Mouse (Mus musculus) thymus, postnatal 14 days (tissue): ENCODE data around the gene Plb1.

Source experiments
- DNase-seq: peaks from one replicate; pipeline ENCODE4 v3.0.0; 2021

Gene Plb1

DNA sequence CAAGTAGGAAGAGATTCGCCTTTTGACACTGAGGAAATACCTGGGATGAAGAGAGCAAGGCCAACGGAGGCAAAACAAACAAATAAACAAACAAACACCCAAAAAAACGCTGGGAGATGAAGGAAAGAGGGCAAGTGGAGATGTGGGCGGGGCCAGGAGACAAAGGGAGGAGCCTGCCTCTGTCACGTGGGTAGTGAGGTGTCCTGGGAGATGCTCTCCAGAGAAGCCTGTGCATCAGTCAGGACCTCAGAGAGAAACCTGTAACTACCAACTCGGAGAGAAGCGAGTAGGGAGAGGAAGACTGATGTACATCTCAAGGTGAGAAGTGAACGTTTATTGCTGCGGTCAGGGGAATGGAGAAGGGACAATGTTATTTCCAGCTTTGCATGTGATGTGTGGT is at the start of gene Plb1:
Gene Plb1 (plus strand): TSS at position 235 of the 400 bp plus-strand sequence.
- no peak for DNase-seq

DNA sequence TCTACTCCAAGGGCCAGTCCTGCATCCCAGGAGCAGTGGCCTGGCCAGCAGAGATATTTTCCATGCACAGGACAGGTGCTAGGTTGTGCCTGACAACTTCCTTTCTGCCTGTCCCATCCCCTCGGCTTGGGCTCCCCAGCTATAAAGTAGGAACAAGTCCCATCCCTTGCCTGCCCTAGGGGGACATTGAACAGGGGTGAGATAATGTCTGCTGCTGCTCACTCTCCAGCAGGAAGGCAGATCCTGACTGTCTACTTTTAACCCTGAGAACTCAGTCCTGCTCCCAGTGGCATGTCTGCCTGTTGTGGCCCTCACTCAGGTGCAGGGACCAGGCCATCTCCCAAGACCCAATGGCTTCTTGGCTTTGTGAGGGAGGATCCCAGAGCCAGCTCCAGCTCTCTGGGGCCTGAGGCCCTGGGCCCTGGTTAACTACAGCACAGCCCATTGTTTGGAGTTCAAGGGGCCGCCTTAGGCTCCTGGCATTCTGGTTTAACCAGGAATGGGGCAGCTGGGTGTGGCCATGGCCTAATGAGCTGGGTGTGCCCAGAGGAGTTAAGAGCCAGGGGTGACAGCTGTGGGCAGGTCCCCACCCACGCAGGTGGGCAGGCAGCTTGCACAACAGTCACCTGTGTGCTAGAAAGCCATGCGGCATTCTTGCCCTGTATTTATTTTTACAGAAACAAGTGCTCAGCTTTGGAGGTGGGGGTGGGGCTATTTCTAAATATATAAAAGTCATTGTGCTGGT is 49.5 kb upstream of the Plb1 start:
- DNase-seq = no peak

DNA sequence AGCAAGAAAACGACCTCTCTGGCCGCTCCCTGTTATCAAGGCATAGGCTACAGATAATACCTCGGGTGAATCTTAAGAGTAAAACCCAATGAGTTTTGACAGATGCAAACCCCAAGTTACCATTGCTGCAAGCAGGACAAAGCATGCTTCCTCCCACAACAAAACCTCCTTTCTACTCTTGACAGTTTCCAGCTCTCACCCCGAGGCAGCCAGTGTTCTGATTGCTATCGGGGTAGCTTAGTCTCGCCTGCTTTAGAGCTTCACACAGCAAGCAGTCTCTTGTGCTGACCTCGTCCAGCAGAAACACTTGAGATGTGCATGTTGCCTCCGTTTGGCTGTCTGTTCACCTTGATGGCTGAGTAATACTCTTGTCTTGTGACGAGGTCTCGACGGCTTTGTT is 44.8 kb upstream of the Plb1 start:
- DNase-seq = no peak

DNA sequence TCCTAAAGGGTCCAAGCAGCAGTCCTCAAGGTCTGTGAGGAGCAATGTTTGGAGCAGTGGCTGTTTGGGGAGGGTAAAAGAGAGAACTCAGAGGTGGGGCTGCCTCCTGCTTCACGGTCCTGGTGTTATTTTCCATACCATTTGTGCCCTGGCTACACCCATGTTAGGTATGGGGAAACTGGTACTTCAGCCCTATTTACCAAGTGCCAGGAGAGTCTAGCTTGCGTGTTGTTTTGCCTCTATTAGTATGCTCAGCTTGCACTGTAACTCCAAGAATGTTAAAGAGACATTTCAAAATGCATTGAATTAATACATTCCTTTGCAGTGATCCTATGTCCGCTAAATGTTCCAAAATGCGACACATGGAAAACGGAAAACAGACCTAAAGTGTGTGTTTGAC is 41.2 kb upstream of the Plb1 start:
- DNase-seq = no peak

DNA sequence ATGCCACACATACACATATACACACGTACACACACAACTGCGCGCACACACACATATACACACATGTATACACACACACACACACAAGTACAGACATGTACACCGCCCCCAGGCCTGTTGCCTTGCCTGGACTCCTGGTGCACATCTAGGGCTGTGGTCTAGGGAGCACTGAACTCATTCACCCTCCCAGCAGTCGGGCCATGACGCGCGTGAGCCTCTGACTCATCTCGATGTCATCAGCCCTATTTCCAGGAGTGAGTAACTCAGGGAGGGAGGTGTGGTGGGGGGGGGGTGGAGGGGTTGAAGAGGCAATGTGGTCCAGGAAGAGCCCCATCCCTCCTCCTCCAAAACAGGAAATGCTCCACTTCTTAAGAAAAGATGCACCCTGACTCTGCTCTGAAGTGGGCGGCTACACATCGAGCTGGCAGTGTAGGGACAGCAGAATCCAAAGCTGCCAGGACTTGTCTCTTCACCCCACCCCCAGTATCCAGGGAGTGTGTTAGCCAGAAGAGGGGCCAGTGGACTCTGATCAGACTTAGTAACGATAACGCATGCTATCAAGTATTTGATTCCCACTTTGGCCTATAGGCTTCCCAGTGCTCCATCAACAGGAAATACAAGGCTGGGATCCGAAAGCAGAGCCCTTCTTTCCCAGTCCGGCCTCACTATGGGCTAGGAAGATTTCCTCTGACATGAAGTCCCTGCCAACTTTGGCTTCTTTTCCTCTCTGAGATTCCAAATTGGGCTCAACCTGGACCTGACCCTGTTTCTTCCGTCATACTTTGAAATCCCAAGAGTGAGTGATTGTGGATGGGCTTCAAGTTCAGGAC is 40.3 kb upstream of the Plb1 start:
- DNase-seq = no peak

DNA sequence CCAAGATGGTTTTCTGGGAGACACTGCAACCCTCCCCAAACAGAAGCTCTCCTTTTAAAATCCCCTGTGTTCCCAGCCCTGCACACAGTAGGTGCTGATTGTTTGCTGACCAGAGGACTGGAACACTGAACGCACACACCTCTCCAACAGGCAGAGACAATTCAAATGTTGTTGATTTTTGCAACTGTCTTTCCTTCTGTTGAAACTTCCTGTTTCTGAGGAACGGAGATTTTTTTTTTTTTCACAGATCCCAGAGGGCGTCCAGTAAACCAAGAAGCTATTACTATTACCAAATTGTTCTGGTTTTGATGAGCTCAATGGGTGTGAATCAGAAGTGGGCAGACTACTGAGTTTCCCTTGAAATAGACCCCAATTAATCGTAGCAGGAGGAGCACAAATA is 38.3 kb upstream of the Plb1 start:
- DNase-seq = no peak

DNA sequence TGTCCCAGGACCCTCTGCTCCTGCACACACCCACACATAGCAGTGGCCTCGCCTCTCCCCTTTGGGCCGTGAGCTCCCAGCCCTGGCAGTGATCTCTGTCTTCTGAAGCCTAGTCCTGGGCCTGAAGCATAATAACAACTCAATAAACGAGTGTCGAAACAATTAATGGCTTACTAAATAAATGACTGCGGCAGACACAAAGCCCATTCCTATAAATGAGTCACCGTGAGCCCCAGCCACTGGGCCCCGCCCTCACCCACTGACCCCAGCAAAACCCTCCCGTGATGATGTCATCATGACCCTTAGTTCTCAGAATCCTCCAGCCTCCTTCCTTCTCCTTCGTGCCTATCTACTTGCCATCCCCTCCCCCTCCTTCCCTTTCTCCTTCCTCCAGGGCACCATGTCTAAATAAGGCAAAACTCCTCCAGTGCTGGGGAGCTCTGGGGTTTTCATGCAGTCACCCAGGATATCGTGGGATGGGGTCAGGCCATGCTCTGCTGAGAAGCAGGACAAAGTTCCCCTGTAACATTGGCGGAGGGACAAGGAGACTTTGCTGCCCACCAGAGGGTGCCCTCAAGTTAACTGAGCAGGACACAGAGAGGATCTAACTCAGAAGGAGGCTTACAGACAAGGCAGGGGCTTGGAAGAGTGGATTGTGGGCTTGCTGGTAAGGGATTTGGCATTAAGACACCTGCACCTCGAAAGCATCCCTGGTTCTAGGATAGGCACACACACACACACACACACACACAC is 36.5 kb upstream of the Plb1 start:
- no peak for DNase-seq

DNA sequence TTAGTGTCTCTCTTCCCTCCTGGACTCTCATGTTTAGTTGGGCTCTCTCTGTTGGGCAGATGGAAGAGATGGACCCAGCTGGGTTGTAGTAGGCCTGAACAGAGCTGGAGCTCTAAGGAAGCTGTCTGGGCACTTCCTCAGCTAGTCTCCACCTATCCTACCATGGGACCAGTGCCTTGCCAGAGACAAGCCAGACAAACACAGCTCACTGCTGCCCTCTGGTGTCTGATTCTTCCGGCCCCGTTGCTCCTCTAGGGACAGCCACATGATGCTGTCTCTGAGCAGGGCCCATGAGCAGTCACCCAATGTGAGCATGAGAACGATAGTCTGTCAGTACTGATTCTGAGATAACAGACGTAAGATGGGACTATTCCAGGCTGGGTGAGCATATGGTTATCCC is 34.8 kb upstream of the Plb1 start:
- peak; percentile 90 for DNase-seq

DNA sequence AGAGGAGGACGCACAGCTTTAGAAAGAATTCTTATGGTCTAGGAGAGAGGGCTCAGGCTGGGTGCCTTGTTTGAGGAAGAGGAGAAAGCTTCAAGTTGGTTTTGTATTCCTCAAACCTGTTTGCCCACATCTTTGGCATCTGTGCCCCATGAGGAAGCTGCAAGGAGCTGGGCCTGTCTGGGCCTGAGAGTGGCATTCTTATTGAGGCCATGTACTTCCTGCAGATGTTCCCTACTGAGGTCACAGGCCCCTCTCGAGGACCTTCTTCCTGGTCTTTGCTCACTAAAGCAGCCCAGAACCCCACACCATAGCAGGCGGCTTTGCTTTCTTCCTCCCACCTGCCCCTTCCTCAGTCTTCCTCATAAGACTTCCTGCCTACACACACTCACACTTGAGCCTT is 33.4 kb upstream of the Plb1 start:
- peak; percentile 40 for DNase-seq

DNA sequence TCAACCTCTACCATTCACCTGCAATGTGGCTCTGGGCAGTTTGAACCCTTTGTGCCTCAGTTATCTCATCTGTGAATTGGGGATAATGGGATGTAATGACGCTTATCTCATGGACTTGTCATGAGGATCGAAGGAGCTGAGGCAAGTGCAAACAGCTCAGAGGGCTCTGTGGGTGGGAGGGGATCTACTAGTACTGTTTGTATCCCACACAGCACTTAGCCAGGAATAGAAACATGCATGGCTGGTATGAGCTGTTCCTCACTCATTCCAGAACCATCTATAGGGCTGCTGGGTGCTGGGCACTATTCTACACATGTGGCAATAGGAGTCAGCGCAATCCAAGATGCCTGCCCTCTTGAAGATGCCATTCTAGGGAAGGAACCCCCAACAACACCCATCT is 32.9 kb upstream of the Plb1 start:
- DNase-seq = no peak

DNA sequence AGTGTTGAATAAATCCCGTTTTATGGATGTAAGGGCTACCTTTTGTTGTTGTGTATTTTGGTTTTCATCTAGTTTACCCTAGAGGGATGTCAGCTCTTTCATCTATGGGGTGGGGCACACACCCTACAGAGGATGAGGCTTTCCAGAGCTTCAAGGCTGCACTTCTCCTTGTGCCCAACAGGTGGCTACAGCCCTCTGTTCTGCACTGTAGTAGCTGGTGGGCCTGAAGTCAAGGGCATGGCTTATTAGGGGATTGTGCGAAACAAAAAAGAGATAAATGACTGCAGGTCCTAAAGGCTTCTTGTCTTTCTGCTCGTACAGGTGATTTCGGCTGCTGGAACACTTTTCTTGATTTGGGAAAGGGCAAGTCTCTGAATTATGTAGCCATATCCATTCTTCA is 27.9 kb upstream of the Plb1 start:
- DNase-seq = peak; percentile 37

DNA sequence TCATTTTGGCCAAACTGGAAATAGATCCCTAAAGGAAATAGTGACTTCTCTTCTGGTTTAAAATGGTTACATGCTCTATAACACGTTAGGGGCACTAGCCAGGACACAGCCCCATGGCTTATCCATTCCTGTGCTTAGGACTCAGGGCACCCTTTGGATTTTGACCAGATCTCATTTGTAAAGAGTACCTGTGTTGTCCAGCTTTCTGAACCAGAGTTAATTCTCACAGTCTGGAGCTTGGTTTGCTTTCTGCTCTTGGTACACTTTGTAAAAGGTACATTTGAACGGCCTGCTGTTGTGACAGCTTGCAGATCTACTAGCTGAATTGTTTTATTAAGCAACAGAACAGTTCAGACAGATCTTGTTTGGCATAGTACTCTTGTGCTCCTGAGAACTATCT is 25.8 kb upstream of the Plb1 start:
- DNase-seq = no peak

DNA sequence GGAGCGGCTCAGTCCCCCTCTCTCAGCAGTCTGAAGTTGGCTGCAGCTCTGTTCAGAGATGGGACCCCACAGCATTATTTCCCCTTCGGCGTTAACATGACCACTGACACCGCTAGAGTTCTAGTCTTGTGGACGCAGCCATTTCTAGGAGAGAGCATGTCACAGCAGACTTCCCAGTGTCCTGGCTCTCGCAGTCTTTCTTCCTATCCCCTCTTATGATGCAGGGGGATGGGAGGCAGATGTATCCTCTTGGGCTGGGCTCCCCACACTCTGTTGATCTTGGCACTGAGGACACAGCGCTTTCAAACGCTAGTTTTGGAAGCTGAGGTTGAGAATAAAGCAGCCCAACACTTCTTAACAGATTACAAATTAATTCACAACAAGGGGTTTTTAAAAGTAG is 24.0 kb upstream of the Plb1 start:
- DNase-seq = no peak

DNA sequence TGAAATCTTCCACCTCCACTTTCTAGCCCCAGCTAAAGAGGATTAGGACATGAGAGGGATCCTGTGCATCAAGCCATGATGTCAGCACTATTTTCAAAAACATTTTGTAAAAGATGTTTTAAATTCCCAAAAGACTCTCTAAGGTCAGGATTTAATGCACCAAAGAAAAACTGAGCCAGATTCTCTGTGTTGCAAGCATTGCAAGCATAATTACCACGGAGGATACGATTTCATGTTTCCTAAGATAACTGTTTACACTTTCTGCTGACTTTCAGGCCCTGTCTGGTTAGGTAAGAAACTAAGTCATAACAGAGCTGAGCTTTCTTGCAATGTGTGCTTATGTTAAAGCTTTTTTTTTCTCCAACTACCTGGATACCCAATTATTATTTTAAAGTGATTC is 21.5 kb upstream of the Plb1 start:
- no peak for DNase-seq

DNA sequence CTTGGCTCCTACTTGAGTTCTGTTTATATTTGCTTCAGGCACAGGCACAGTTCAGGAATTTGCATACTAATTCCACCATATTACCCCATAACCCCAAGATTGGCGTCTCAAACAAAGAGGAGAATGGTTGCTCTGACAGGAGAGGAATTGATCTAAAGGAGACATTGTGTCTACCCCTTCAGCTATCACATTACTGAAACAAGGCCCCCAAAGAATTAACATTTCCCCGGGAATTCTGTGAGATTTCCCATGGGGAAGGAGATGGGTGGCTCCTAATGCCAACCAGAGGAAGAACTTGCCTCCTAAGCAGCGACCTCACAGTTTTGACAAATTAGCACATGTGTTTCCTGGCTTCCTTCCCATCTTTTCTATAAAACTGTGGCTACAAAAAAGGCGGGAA is 18.8 kb upstream of the Plb1 start:
- DNase-seq = no peak

DNA sequence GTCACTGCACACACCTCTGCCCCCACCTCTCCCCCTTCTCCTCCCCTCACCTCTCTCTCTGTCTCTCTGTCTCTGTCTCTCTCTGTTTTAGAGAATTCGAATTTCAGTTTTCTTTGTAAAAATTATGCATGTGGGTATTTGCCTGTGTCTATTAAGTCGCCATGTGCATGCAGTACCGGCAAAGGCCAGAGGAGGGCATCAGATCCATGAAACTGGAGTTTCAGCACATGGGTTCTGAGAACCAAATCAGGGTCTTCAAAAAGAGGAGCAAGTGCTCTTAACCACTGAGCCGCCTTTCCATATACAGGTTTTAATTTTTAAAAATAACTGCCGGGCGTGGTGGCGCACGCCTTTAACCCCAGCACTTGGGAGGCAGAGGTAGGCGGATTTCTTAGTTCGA is 17.0 kb upstream of the Plb1 start:
- peak; percentile 68 for DNase-seq

DNA sequence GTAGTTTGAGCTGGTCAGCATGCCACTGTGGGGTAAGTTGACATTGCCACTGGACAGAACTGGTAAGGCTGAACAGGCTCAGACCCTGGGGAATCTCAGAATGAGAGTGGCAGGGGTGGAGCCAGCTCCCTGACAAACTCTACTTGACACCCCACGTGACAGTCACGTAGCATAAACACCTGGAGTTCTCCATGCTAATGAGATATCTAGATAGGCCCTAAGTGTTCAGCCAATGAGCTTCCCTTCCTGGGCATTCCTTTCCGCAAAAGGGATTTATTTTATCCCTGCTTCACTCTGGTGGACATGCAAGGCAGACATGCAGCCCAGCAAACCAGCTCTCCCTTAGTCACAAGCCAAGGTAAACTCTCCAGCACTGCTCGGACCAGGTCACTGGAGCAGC is 16.0 kb upstream of the Plb1 start:
- DNase-seq = no peak

DNA sequence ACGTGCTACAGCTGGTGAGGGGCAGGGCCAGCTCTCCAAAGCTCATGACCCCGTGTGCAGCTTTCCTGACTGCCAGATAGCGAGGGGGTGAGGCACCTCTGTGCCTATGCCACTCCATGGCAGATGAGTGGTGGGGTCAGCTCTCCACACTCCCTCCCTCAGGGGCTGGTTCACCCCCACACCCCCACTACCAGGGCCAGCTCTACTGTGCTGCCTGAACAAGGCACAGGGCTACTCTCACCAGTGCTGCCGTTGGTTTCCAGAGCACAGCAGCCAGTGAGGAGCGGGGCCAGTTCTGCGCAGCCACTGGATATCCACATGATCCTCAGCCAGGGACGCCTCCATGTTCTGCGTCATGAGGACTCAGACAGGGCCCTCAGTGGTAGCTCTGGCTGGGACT is 15.0 kb upstream of the Plb1 start:
- no peak for DNase-seq

DNA sequence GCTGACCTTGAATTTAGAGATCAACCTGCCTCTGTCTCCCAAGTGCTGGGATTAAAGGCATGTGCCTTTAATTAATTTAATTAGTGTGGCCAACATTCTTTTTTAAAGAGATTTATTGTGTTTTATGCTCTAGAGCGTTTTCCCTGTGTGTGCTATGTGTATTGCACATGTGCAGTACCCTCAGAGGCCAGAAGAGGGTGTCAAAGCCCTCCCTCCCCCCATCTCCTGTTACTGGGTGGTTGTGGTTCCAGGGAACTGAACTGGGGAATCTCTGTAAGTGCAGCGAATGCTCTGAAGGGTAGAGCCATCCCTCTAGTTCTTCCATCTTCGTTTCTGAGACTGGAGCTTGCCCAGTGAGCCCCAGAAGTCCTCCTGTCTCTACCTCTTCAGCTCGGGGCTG is 2.1 kb upstream of the Plb1 start:
- peak; percentile 44 for DNase-seq

DNA sequence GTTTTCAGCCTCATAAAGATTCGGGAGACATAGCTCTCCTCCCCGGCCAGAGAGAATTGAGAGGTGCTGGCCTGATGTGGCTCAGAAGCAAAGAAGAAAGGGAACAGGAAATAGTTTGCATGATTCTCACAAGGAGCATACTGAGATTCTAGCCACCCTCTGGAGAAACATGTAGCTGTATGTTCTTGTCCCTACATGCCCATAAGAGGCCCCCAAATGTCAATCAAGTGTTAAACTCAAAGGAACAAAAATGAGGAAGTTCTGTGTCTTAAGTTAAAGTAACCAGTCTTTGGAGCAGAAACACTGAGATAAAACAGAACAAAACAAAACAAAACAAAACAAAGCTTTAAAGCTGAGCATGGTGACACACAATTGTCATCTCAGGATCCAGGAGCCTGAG is 6.8 kb downstream of the Plb1 start:
- no peak for DNase-seq

DNA sequence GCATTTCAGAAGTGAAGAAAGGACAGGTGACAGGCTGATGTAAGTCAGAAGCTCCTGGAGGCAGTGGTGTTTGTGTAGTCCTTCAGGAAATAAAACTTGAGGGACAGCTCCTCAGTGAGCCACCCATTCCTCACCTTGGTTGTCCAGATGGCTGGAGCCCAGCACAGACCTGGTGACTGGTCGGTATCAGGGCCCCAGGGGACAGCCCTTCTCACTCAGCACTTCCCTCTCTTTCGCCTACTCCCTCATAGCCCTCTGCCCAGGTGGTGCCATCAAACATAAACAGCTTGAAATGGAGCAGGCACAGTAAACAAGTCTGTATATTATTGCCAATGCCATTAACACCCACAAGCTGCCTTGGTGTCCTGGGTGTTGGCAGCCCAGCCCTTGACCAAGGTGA is 8.2 kb downstream of the Plb1 start:
- DNase-seq = no peak

DNA sequence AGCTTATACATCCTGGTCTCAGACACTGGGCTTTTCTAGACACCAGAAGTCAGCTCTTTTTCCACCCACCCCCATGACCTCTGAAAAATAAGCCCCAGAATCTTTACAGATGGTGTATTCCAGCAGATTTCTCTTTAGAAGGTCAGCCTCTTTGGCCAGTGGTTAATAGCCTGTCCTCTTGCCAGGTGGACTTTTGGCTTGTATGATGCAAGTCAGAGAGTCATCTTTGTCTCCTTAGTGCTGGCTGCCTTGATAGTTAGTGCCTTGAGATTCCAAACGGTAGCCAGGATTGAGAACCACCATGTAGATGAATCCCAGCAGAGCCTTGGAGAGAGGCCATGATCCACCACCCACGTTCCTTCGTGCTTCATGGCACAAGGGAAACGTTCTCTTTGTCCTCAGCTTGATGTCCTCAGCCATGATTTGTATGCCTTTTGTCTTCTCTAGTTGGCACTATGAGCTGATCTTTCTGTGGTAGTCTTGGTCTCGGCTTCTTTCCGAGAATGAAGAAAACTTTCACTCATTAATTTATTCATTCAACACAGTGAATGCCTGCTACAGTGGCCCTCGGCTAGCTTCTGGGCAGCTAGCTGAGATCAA is 10.9 kb downstream of the Plb1 start:
- no peak for DNase-seq

DNA sequence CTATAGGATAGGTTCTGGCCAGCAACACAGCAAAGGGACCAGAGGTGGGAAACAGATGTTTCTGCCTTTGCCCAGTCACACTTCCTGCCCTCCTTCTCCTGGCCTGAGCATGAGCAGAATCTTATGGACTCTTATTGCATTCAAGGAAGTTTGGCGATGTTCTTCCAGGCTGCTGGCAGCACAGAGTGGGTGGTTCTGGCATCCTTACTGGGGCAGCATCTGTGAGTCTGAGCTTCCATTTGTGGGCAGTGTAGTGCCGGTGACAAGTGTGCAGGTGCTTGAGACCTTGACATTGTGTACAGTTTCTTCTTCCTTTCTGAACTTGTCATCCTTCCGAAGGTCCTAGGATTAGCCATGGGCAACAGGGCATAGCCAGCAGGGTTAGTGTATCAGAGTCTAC is 12.9 kb downstream of the Plb1 start:
- no peak for DNase-seq

DNA sequence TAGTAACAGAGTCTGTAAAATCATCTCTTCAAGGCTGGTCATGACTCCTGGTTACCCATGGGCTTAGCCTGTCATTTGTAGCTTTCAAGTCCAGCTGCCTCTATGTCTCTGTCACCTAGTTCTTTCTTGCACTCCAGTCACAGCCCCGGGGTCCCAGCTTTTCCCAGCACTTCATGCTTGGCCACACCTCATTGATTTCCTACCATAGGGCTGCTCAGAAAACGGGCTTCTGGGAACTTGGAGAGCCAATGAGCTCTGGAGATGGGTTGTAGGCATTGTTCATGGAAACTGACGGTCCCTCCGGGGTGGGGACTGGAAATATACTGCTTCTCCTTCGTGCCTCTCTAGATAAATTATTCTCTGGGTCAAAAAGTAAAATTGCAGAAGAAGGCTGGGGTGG is 28.2 kb downstream of the Plb1 start:
- no peak for DNase-seq
